Mouse (Mus musculus) left cerebral cortex, postnatal 10 days (tissue): ENCODE results near the gene Ifrd2. TPM values are rescaled to one million over a fixed set of nuclear protein-coding genes. Genes with fewer than 3 reads are reported as not detected.

Source experiments
- DNase-seq, 2 experiments: peaks; one replicate each; pipeline ENCODE4 v3.0.0; 2021 to 2022; ENCODE audit warnings: low spot score in 2 of 2, mixed read lengths in 1 of 2; ENCODE audit errors: extremely low spot score in 1 of 2
- intact Hi-C: fragments of 180-260 bp; cut with DNase I; formaldehyde crosslinking; loops from one replicate; pipeline ENCODE4 v1.15.1; 2025
- total RNA-seq, 2 experiments: library from RNA; stranded (reverse); gene quantifications; 2 replicates each; pipeline ENCODE4 v1.2.3; 2021

Gene Ifrd2
- total RNA-seq, 2 experiments from 2014 or later: 10.1 to 12.5 TPM

DNA sequence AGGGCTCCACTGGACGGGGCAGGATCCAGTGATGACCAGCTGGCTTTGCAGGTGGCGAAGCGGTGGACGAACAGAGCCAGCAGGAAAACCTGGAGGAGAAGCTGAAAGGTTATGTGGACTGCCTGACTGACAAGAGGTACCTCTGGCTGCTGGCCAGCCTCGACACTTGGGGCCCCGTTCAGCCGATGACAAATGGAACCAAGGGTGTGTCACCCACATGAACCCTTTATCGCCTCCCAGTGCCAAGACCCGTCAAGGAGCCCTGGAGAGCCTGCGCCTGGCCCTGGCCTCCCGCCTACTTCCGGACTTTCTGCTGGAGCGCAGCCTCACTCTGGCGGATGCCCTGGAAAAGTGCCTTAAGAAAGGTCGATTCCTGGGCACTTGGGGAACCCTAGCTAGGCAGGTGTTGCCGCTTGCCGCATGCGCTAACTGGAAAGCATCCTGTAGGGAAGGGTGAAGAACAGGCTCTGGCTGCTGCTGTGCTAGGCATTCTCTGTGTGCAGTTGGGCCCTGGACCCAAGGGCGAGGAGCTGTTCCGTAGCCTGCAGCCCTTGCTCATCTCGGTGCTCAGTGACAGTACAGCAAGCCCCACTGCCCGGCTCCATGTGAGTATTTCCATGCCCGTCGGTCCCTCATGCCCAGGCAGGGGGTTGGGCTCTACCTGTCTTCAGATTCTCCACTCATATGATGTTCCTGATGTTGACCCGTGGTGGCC, 2.8 kb downstream of the Ifrd2 start:
- intact Hi-C loops: no loop called here
- no peak for DNase-seq

DNA sequence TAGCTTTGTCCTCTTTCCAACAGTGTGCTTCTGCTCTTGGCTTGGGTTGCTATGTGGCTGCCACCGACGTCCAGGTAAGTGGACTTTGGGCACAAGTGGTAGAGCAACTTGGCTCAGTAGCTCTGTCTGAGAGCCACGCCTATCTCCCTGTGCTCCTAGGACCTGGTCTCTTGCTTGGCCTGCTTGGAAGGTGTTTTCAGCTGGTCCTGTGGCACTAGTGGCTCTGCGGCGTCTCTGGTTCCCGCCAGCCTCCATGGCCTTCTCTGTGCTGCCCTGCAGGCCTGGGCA, 3.3 kb downstream of the Ifrd2 start:
- intact Hi-C loops: no loop called here
- no peak for DNase-seq

DNA sequence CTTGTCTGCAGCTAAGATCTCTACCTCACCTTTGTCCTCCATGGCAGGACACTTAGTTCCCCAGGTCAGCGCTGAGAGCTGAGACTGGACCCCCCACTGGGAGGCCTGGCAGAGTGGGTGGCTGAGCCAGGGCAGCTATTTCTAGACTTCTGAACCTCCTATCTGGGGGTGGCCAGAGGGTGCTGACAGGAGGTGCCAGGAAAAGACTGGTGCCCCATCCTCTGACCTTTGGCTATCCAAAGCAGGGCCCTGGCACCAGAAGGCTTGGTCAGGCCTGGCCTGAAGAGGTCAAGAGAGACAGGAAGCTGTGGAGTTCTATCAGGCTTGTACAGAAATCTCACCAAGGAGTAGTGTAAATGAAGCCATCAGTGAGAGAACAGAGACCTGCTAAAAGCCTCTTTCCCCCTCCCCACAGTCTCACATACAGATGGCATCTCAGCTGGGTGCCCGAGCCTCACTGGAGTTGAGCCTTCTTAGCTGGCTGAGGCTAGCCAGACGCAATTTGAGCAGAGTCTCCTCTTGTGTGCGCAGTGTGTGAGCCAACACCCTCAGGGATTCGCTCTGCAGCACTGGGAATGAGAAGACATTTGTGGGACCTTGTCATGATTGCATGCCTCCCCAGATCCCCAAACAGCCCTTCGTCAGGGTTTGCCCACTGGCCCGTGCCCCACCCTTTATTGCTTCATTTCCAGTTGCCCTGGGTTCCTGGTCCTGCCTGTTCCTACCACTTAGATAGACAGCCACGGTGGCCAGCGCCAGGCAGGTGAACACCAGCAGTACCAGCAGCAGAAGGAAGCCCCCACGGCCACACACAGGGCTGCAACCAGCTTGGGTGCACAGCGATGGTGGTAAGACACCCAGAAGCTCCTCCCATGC, 5.9 kb downstream of the Ifrd2 start:
- intact Hi-C loops: no loop called here
- no peak for DNase-seq

GRCm38 (mm10) chr9:107594281-107595062, 7.0 kb downstream of the Ifrd2 start:
- intact Hi-C loops: no loop called here
- DNase-seq: no peak

- no peak for DNase-seq
- intact Hi-C loops: no loop called here
Observed at GRCm38 (mm10) chr9:107596619-107597569, 9.5 kb downstream of the Ifrd2 start.

GRCm38 (mm10) chr9:107598385-107598784, 10.9 kb downstream of the Ifrd2 start:
- intact Hi-C loops: no loop called here

DNA sequence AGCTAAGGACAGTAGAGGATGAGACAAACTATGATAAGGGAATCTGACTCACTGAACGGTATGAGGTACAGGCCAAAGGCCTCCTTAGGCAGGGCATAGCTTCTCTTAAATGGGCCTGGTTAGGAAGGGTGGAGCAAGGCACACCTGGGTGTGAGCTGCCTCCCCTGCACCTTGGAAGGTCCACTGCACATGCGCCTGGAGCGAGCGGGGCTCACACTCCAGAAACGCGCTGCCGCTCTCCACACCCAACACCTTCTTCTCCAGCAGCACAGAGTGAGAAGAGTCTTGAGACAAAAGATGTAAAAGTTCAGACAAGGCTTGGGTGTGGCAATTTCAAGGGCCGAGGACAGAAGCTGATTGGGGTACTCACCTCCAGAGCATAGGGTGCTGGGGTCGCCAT, 12.0 kb downstream of the Ifrd2 start:
- intact Hi-C loops: no loop called here
- DNase-seq: no peak

More at GRCm38 (mm10) chr9:107598385-107598784, 10.9 kb downstream of the Ifrd2 start:
- no peak for DNase-seq

- DNase-seq: no peak
- intact Hi-C loops: loop anchor here (5.0 kb wide), 1 partner anchor 77 kb away; the partner anchor contains the start of gene Gnat1
Observed at GRCm38 (mm10) chr9:107599842-107600241, 12.4 kb downstream of the Ifrd2 start.

- DNase-seq: no peak
- intact Hi-C loops: loop anchor here (1.0 to 5.0 kb wide), 2 partner anchors 44 to 77 kb away; partner anchors contain the start of gene Gnat1
Observed at GRCm38 (mm10) chr9:107600745-107601144, 13.3 kb downstream of the Ifrd2 start.

GRCm38 (mm10) chr9:107601275-107601674, 13.8 kb downstream of the Ifrd2 start:
- DNase-seq: no peak
- intact Hi-C loops: loop anchor here (1.0 to 5.0 kb wide), 2 partner anchors 43 to 76 kb away; partner anchors contain the start of gene Gnat1

GRCm38 (mm10) chr9:107602068-107602648, 14.7 kb downstream of the Ifrd2 start:
- intact Hi-C loops: loop anchor here (5.0 kb wide), 1 partner anchor 75 kb away; the partner anchor contains the start of gene Gnat1

GRCm38 (mm10) chr9:107603251-107603650, 15.8 kb downstream of the Ifrd2 start:
- no peak for DNase-seq
- intact Hi-C loops: loop anchor here (5.0 kb wide), 1 partner anchor 74 kb away; the partner anchor contains the start of gene Gnat1

More at GRCm38 (mm10) chr9:107602068-107602648, 14.7 kb downstream of the Ifrd2 start:
- DNase-seq: peak; percentile 84 to 91

DNA sequence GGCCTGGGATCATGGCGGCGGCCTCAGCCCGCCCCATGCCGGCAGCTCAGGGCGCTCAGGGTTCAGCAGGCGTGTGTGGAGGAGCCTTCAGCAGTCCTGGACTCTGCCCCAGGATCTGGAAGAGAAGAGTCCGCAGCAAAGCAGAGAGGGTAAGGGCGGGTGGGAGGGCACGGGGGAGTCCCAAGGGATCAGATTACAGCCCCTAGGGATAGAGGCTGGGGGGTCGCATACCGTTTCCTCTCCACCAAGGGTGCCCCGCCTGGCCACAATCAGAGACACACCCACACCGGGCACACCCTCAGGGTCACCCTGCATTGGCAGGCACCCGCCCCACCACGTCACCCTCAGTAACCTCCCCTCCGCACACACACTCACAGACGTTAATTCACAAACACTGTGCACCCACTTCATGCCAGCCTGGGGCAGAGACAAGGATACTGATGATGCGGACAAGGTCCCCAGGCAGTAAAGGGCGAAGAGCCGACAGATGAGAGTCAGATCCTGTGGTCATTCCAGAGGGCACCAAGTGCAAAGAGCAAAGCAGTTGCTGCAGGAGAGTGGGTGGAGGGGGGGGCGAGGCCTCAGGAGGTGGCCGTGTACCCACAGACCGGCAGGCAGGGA, 17.7 kb downstream of the Ifrd2 start:
- intact Hi-C loops: no loop called here
- DNase-seq: no peak

DNA sequence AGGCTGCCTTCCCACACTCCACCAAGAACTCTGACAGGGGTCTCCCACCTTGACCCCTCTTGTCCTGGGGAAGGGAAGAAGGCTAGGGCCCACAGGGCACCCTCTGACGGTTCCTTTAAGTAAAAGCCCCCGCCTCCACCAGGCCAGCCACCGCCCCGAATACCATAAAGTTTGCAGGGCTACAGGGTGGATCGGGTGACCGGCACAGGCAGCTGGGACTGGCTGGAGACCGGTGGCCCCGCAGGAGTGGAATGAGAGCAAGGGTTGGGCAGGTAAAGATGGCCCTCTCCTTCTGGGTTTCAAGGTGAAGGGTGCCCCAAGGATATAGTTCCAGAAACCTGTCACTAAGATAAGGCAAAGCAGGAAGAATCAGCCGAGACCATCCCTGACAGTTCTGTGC, 19.1 kb downstream of the Ifrd2 start:
- intact Hi-C loops: no loop called here
- DNase-seq: peak in 1 of 2 experiments; percentile 35

DNA sequence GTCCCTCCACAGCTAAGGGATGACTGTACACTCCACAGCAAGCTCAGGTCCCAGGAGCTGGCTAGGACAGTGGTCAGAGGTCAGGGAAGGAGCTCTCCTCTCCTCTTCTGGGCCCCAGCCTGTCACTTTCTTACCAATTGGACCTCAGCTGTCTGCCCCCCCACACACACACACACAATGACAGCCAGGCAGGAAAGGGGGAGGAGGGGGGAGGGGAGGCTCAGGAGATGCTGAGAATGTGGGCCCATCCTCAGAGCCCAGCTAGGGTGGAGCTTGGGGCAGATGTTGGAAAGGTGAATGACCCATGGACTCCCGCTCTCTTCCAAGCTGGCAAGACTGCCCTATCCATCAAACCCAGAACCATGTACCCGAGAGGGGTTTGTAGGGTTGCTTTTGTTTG, 19.6 kb downstream of the Ifrd2 start:
- intact Hi-C loops: no loop called here

GRCm38 (mm10) chr9:107607653-107608245, 20.3 kb downstream of the Ifrd2 start:
- intact Hi-C loops: no loop called here
- no peak for DNase-seq

More for the DNA sequence above, 19.6 kb downstream of the Ifrd2 start:
- no peak for DNase-seq
